Mouse (Mus musculus) left cerebral cortex, postnatal 36 days (tissue): Measurements from ENCODE around the gene Mapk1. TPM values are rescaled to one million over a fixed set of nuclear protein-coding genes. Genes with fewer than 3 reads are reported as not detected.

ENCODE experiments used
- DNase-seq, 2 experiments: peaks; one replicate each; pipeline ENCODE4 v3.0.0; 2021 to 2022; ENCODE audit warnings: low spot score in 2 of 2, mixed read lengths in 1 of 2
- intact Hi-C: fragments of 180-260 bp; cut with DNase I; formaldehyde crosslinking; loops from one replicate; pipeline ENCODE4 v1.15.1; 2025
- total RNA-seq, 2 experiments: library from RNA; stranded (reverse); gene quantifications; 2 replicates each; pipeline ENCODE4 v1.2.3; 2021

Gene Mapk1
- total RNA-seq, 2 experiments from 2014 or later, result 478 to 491 TPM

DNA sequence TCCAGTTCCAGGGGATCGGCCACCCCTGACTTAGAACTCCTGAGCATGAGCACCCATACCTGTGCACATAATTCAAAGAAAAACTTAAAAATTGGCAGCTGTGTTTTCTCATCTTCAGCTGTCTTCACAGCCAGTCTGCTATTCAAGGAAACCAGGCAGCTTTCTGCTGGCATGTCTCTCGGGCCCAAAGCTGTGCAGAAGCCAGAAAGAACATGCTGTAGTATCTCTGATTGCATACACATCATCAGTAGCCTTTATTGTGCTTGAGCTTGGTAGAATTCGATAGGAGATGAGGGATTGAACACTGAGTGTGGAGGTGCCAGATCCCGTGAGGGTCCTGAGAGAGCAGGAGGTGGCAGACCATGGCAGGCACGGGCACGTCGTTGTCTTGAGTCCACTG is 89.8 kb downstream of the Mapk1 start:
- intact Hi-C loops, result no loop called here
- DNase-seq, result peak in 1 of 2 experiments; percentile 53

DNA sequence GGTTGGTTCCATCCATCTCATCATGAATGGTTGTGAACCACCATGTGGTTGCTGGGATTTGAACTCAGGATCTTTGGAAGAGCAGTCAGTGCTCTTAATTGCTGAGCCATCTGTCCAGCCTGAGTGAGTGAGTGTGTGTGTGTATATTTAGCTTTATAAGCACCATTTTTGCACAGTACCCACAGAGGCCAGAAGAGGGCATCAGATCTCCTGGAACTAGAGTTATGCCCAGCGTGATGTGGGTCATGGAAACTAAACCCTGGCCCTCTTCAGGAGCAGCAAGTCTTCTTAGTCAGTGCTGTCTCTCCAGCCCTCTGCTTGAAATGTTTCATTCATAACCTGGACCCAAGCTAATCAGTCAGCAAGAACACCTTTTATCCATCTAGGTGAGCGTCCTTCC is 93.1 kb downstream of the Mapk1 start:
- no peak for DNase-seq
- intact Hi-C loops, result no loop called here

- no peak for DNase-seq
- intact Hi-C loops, result no loop called here
Observed at GRCm38 (mm10) chr16:17076869-17077268, 93.7 kb downstream of the Mapk1 start.

DNA sequence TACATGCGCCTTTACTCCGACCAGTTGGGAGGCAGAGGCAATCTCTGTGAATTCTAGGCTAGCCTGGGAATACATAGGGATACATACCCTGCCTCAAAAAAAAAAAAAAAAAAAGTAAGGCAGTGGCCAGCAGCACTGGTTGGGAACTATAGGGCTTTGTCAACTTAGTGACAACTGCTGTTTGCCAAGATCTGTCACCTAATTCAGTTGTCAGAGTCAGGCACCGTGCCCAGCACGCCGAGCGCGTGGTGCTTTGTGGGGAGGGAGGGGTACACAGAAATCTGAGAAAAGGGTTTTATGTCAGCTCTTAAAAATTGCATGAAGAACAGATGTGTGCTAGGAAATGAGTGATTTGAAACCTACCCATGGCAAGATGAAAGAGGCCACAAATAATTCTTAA is 94.9 kb downstream of the Mapk1 start:
- no peak for DNase-seq
- intact Hi-C loops, result no loop called here

- no peak for DNase-seq
- intact Hi-C loops, result no loop called here
Observed at GRCm38 (mm10) chr16:17082121-17082792, 99.1 kb downstream of the Mapk1 start.

DNA sequence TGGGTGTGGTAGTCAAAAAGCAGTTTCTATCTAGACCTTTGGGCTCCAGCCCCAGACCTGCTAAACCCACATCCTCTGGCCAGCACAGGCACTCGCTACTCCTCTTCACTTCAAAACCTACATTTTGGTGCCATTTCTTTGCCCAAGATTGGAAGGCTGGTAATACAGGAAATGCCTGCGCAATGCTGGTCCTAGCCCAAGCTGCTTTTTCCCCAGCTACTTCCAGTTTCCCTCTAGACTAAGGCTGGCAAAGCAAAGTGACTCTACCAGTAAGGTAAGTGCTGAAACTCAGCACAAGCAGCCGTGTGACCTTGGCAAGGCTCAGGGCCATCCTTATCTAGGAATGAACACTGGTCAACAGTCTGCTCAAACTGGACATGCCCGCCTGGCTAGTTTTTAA is 102.5 kb downstream of the Mapk1 start:
- DNase-seq, result no peak
- intact Hi-C loops, result no loop called here

DNA sequence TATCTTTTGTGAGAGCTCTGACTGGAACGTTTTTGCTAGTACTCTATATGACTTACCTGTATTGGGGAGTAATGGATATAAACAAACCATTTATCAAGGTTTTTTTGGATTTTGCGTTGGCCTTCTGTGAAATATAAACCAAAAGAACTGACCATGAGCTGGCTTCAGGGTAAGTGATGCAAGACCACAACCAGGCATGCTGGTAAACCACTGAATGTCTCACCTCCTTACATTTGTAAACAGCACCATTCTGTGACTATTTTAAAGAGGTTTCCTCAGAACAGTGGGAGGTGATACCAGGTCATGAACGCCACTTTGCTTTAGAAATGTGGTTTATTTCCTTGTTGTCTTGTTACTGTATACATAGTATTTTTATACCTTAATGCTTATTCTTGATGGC is 103.1 kb downstream of the Mapk1 start:
- intact Hi-C loops, result no loop called here
- DNase-seq, result no peak

GRCm38 (mm10) chr16:17086669-17087193 is 103.5 kb downstream of the Mapk1 start:
- intact Hi-C loops, result no loop called here
- peak in 1 of 2 experiments; percentile 68 for DNase-seq

GRCm38 (mm10) chr16:17088346-17088745 is 105.2 kb downstream of the Mapk1 start:
- intact Hi-C loops, result no loop called here
- no peak for DNase-seq

- intact Hi-C loops, result no loop called here
- no peak for DNase-seq
Observed at GRCm38 (mm10) chr16:17096938-17097337, 113.8 kb downstream of the Mapk1 start.

Other genes starting within 250 kb of the Mapk1 start
- gene Spag6l, start 153.9 kb upstream of the Mapk1 start, total RNA-seq, result 1 to 10 TPM; 6.0 to 6.9 TPM
- not detected for gene Igll1, start 119.4 kb upstream of the Mapk1 start, total RNA-seq
- 10 to 100 TPM; 53.3 to 76.9 TPM for gene Top3b, start 112.6 kb upstream of the Mapk1 start, total RNA-seq
- under 1 TPM in 1 of 2 experiments, not detected in 1; 0.77 TPM for gene Vpreb1, start 112.5 kb upstream of the Mapk1 start, total RNA-seq
- 10 to 100 TPM; 44.9 to 52.7 TPM for gene Ppm1f, start 86.9 kb upstream of the Mapk1 start, total RNA-seq
- gene Ypel1, start 86.3 kb downstream of the Mapk1 start, total RNA-seq, result 10 to 100 TPM; 42.6 TPM
- 10 to 100 TPM; 76.3 to 92.1 TPM for gene Ppil2, start 127.9 kb downstream of the Mapk1 start, total RNA-seq
- 1 to 10 TPM; 1.4 to 2.2 TPM for gene 2610318N02Rik, start 141.8 kb downstream of the Mapk1 start, total RNA-seq
- 10 to 100 TPM; 19.9 to 34.7 TPM for gene Sdf2l1, start 149.0 kb downstream of the Mapk1 start, total RNA-seq
- gene Ydjc, start 161.2 kb downstream of the Mapk1 start, total RNA-seq, result 10 to 100 TPM; 27.5 to 27.6 TPM
- 1 to 10 TPM; 2.0 to 2.9 TPM for gene Ccdc116, start 163.8 kb downstream of the Mapk1 start, total RNA-seq
- 100 to 1,000 TPM; 123 to 145 TPM for gene Ube2l3, start 219.3 kb downstream of the Mapk1 start, total RNA-seq
- gene Rimbp3, start 225.2 kb downstream of the Mapk1 start, total RNA-seq, result 1 to 10 TPM; 1.7 to 2.0 TPM